ENCODE assay signal across 14 mouse cellular contexts in genomic region chr12:16662955-16663585, GRCm38 (mm10). TPM values are rescaled to one million over a fixed set of nuclear protein-coding genes. Genes with fewer than 3 reads are reported as not detected.
A peak's percentile ranks its signal among the peaks of the same experiment; 100 is the strongest.
DNase-seq lines count a peak whose midpoint lies in the region; ATAC-seq lines count a peak whose summit lies in the region.
"Had no signal": no experiment of that assay in that cellular context is flagged by ENCODE, and none has a peak within 500 bp of the region (broad histone marks: within the 10 kb centered on the region; RNA-seq: fewer than 3 reads in every experiment).

No protein-coding gene starts in this region.

- 0 out of 2 replicates have a peak, but pooled peaks cover 5% of the 10 kb centered on the region for H3K4me1 ChIP-seq in hindbrain, embryonic 15.5 days (replicated peaks)
- H3K4me1 ChIP-seq in hindbrain, embryonic 10.5 days (replicated peaks), result peaks cover 16% of the 10 kb centered on the region
- peaks cover 8% of the 10 kb centered on the region for H3K4me1 ChIP-seq in stomach, embryonic 16.5 days (ENCODE audit: control insufficient read depth, insufficient read depth, low read length)
- H3K4me1 ChIP-seq: forebrain, embryonic 15.5 days; megakaryocyte, embryonic 14.5 days; neural tube, embryonic 12.5 days had no signal

- no peaks in the 10 kb centered on the region for H3K9me3 ChIP-seq in hindbrain, embryonic 15.5 days
- H3K9me3 ChIP-seq in hindbrain, embryonic 10.5 days, result no peaks in the 10 kb centered on the region
- H3K9me3 ChIP-seq in stomach, embryonic 16.5 days (replicated peaks; ENCODE audit: control insufficient read depth, low read length), result no peaks in the 10 kb centered on the region
- H3K9me3 ChIP-seq: embryonic facial prominence, embryonic 10.5 days; forebrain, embryonic 15.5 days; megakaryocyte, embryonic 14.5 days; neural tube, embryonic 12.5 days had no signal

- no peak overlapping the region for H3K4me3 ChIP-seq in hindbrain, embryonic 15.5 days
- no peak overlapping the region for H3K4me3 ChIP-seq in hindbrain, embryonic 10.5 days
- no peak overlapping the region for H3K4me3 ChIP-seq in stomach, embryonic 16.5 days (replicated peaks; ENCODE audit: low read length)
- H3K4me3 ChIP-seq: embryonic facial prominence, embryonic 10.5 days; forebrain, embryonic 15.5 days; megakaryocyte, embryonic 14.5 days; neural tube, embryonic 12.5 days had no signal

- no peaks in the 10 kb centered on the region for H3K27me3 ChIP-seq in hindbrain, embryonic 15.5 days
- no peaks in the 10 kb centered on the region for H3K27me3 ChIP-seq in hindbrain, embryonic 10.5 days (ENCODE audit: insufficient read depth, poor library complexity, severe bottlenecking)
- H3K27me3 ChIP-seq in stomach, embryonic 16.5 days (ENCODE audit: control insufficient read depth, insufficient read depth, low read length), result no peaks in the 10 kb centered on the region
- H3K27me3 ChIP-seq: forebrain, embryonic 15.5 days; neural tube, embryonic 12.5 days had no signal

- peak; percentile 37; the same call in 1 of the 2 replicates for ATAC-seq in hindbrain, embryonic 15.5 days (ENCODE audit: low FRiP score, low read depth)
- ATAC-seq in stomach, embryonic 16.5 days (ENCODE audit: insufficient read depth, low FRiP score), result peak; percentile 42; the same call in 1 of the 2 replicates
- ATAC-seq: forebrain, embryonic 15.5 days had no signal

- no peak overlapping the region for H3K9ac ChIP-seq in hindbrain, embryonic 15.5 days
- H3K9ac ChIP-seq in stomach, embryonic 16.5 days (ENCODE audit: low read length), result no peak overlapping the region
- H3K9ac ChIP-seq: forebrain, embryonic 15.5 days; neural tube, embryonic 12.5 days had no signal

- DNase-seq in hindbrain, embryonic 10.5 days (ENCODE audit: low spot score), result no peak
- peak; percentile 49 for DNase-seq in right cerebral cortex, adult 18-20 months
- DNase-seq in right cerebral cortex, postnatal 14 days, result no peak
- peak; percentile 19 to 53 for DNase-seq in frontal cortex, postnatal 36 days (ENCODE audit: low spot score in 2 of 2)
- no peak for DNase-seq in gastrocnemius, adult 18-20 months (ENCODE audit: low spot score)
- DNase-seq: kidney, postnatal 25 days; spleen, adult 18-20 months had no signal

- H3K27ac ChIP-seq in hindbrain, embryonic 15.5 days (replicated peaks), result no peak overlapping the region
- no peak overlapping the region for H3K27ac ChIP-seq in hindbrain, embryonic 10.5 days
- H3K27ac ChIP-seq in stomach, embryonic 16.5 days (ENCODE audit: low read length), result 0 out of 2 replicates have a peak overlapping the region, but pooled peaks have one; percentile 26
- H3K27ac ChIP-seq: embryonic facial prominence, embryonic 10.5 days; forebrain, embryonic 15.5 days; neural tube, embryonic 12.5 days had no signal

- 61% methylated on average over 6 of the region's 6 CpGs for WGBS in hindbrain, embryonic 15.5 days
- WGBS in hindbrain, embryonic 10.5 days, result 80% methylated on average over 6 of the region's 6 CpGs
- 39% methylated on average over 6 of the region's 6 CpGs for WGBS in stomach, embryonic 16.5 days

- H3K36me3 ChIP-seq in hindbrain, embryonic 15.5 days, result no peaks in the 10 kb centered on the region
- peaks cover 4% of the 10 kb centered on the region; the same call in 1 of the 2 replicates for H3K36me3 ChIP-seq in hindbrain, embryonic 10.5 days
- H3K36me3 ChIP-seq in stomach, embryonic 16.5 days (ENCODE audit: control insufficient read depth, insufficient read depth, low read length), result no peaks in the 10 kb centered on the region
- H3K36me3 ChIP-seq: embryonic facial prominence, embryonic 10.5 days; forebrain, embryonic 15.5 days; neural tube, embryonic 12.5 days had no signal

- H3K4me2 ChIP-seq in hindbrain, embryonic 15.5 days, result no peak overlapping the region
- H3K4me2 ChIP-seq in stomach, embryonic 16.5 days (ENCODE audit: low read depth, low read length), result no peak overlapping the region
- H3K4me2 ChIP-seq: forebrain, embryonic 15.5 days; neural tube, embryonic 12.5 days had no signal

RNA-seq across cellular contexts. Expression of gene Ntsr2, which starts 9.9 kb away (rescaled TPM):
- 3.8 and 4.5 TPM in 2 replicates for polyA plus RNA-seq in hindbrain, embryonic 15.5 days (2015; fragmentation: Nextera tagmentation; extraction: Ambion mirVana)
- not detected in 2 replicates for polyA plus RNA-seq in hindbrain, embryonic 10.5 days (2016; fragmentation: Nextera tagmentation; extraction: Ambion mirVana)
- not detected in 2 replicates for polyA plus RNA-seq in stomach, embryonic 16.5 days (2015; fragmentation: Nextera tagmentation; extraction: Ambion mirVana)
- total RNA-seq in gastrocnemius, adult 18-20 months (2021), result 1 to 10 TPM; 2.6 TPM
- total RNA-seq: liver, adult 2 months had no signal
- polyA plus RNA-seq: embryonic facial prominence, embryonic 10.5 days; liver, adult 2 months had no signal

RNA-seq across cellular contexts. Expression of gene Lpin1, which starts 52.3 kb away (rescaled TPM):
- 15.9 and 17.0 TPM in 2 replicates for polyA plus RNA-seq in hindbrain, embryonic 15.5 days (2015; fragmentation: Nextera tagmentation; extraction: Ambion mirVana)
- polyA plus RNA-seq in hindbrain, embryonic 10.5 days (2016; fragmentation: Nextera tagmentation; extraction: Ambion mirVana), result 6.4 and 10.6 TPM in 2 replicates
- 6.6 and 6.9 TPM in 2 replicates for polyA plus RNA-seq in stomach, embryonic 16.5 days (2015; fragmentation: Nextera tagmentation; extraction: Ambion mirVana)
- total RNA-seq in gastrocnemius, adult 18-20 months (2021), result 100 to 1,000 TPM; 212 to 245 TPM

Comparison
In these comparisons a context has a peak if more than half of its experiments do, and no peak if none do; other contexts are left out.
1. DNase-seq: peak in right cerebral cortex, adult 18-20 months (single experiment) and frontal cortex, postnatal 36 days (2 of 2); none in hindbrain, embryonic 10.5 days (single experiment), right cerebral cortex, postnatal 14 days (single experiment) and gastrocnemius, adult 18-20 months (single experiment).